Mouse (Mus musculus) thymus, adult 2 months (tissue): ENCODE results near the gene Vstm5.
A peak's percentile ranks its signal among the peaks of the same experiment; 100 is the strongest.

Experiments used
- CTCF ChIP-seq: fragments of 200-500 bp; IDR thresholded peaks from 2 replicates; pipeline ENCODE4 v1.5.1; 2012; ENCODE audit warnings: mild to moderate bottlenecking, control low read depth, low read length, moderate library complexity, borderline replicate concordance; ENCODE audit not compliant: control insufficient read depth, poor library complexity, insufficient read depth; ENCODE audit errors: extremely low read depth
- POLR2A ChIP-seq: fragments of 200-500 bp; IDR thresholded peaks from 2 replicates; pipeline ENCODE4 v1.6.1; 2012; ENCODE audit warnings: mild to moderate bottlenecking, low read length, control low read depth, moderate library complexity; ENCODE audit not compliant: control insufficient read depth, poor library complexity, insufficient read depth; ENCODE audit errors: extremely low read depth

GRCm38 (mm10) chr9:15305503-15306397 lies 66.9 kb downstream of the Vstm5 start, which contains the start of gene Taf1d:
- TF ChIP-seq CTCF (peak; percentile 39; the same call in 1 of the 2 replicates), POLR2A (peak; percentile 91)
